Mouse (Mus musculus) thymus, adult 2 months (tissue): ENCODE measurements at regions not wholly inside any gene's neighbourhood (a gene's known extent, or its start where the extent isn't known, plus 50 kb on each side); places are given as distances from the start of the nearest gene placed in this dataset.

Experiments used
- CTCF ChIP-seq: fragments of 200-500 bp; IDR thresholded peaks from 2 replicates; pipeline ENCODE4 v1.5.1; 2012; ENCODE audit warnings: mild to moderate bottlenecking, control low read depth, low read length, moderate library complexity, borderline replicate concordance; ENCODE audit not compliant: control insufficient read depth, poor library complexity, insufficient read depth; ENCODE audit errors: extremely low read depth
- POLR2A ChIP-seq: fragments of 200-500 bp; IDR thresholded peaks from 2 replicates; pipeline ENCODE4 v1.6.1; 2012; ENCODE audit warnings: mild to moderate bottlenecking, low read length, control low read depth, moderate library complexity; ENCODE audit not compliant: control insufficient read depth, poor library complexity, insufficient read depth; ENCODE audit errors: extremely low read depth

DNA sequence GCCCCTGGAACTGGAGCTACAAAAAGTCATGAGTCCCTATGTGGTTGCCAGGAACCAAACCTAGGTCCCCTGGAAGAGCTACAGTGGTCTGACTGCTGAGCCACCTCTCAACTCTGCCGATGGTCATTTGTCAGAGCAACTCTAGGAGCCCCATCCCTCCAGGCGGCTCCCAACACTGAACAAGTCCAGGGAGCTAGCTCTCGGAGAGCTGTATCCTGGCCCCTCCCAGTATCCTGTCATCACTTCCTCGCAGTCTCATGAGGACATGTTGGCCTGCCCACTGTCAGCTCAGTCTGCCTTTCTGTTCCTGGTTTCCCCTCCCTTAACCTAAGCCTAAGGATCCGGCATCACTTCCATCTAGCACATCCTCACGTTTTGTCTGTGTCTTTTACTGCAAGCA, 64.5 kb upstream of the Adgre5 start:
- TF ChIP-seq CTCF (no peak), POLR2A (no peak)
